Mouse (Mus musculus) cerebellum, adult 2 months (tissue): ENCODE data around the gene Mlxipl.

Experiments
- CTCF ChIP-seq: fragments of 200-500 bp; IDR thresholded peaks from 2 replicates; pipeline ENCODE4 v1.5.1; 2011; ENCODE audit warnings: low read depth, mild to moderate bottlenecking, control low read depth, low read length, moderate library complexity, borderline replicate concordance; ENCODE audit not compliant: insufficient read depth
- POLR2A ChIP-seq: fragments of 200-500 bp; IDR thresholded peaks from 2 replicates; pipeline ENCODE4 v1.6.1; 2011; ENCODE audit warnings: low read length, control low read depth, borderline replicate concordance; ENCODE audit not compliant: insufficient read depth

GRCm38 (mm10) chr5:135145532-135145931 lies 55.8 kb downstream of the Mlxipl start:
- TF ChIP-seq POLR2A (no peak), CTCF (no peak)
